ENCODE assay signal across 1 mouse cellular context in genomic region chr10:43646326-43646725, GRCm38 (mm10).
A peak's percentile ranks its signal among the peaks of the same experiment; 100 is the strongest.
TF ChIP-seq lines count a peak whose summit lies in the region.

No protein-coding gene starts in this region.

TF ChIP-seq in MEL, 35 proteins besides CTCF, POLR2A, EP300 and RAD21 (continued from another document):
- peak; percentile 63; the same call in 1 of the 2 replicates for TF ChIP-seq BHLHE40 (IDR thresholded peaks at IDR 0.05; ENCODE audit: borderline replicate concordance, low read depth, low read length)
- TF ChIP-seq RCOR1 (IDR thresholded peaks at IDR 0.05; ENCODE audit: low read depth, low read length): peak; percentile 39; the same call in 1 of the 2 replicates
- TF ChIP-seq UBTF (IDR thresholded peaks at IDR 0.05; ENCODE audit: borderline replicate concordance, insufficient read depth, low read depth, low read length): no peak
- TF ChIP-seq KAT2A (conservative IDR thresholded peaks at IDR 0.05; ENCODE audit: low read depth, low read length): no peak
